Mouse (Mus musculus) heart, embryonic 14.5 days (tissue): ENCODE measurements at regions not wholly inside any gene's neighbourhood (a gene's known extent, or its start where the extent isn't known, plus 50 kb on each side); places are given as distances from the start of the nearest gene placed in this dataset.

Source experiments
- ATAC-seq: fragments of 200-750 bp; cut with Nextera tagmentation; 2 replicates; pipeline ENCODE4 v1.8.0; 2017; ENCODE audit warnings: low read depth, moderate TSS enrichment; ENCODE audit not compliant: insufficient number of reproducible peaks, insufficient read depth, low FRiP score
- H3K27ac ChIP-seq, 2 experiments: fragments of 200-500 bp in 1 of 2; fragments of 300-500 bp in 1 of 2; sonication (generic) in 1 of 2; replicated peaks in 1 of 2; 2 replicates each; pipeline ENCODE4 v1.5.1; 2012 to 2014; ENCODE audit warnings: low read depth in 2 of 2, low read length in 2 of 2, control low read depth in 1 of 2, mild to moderate bottlenecking in 1 of 2, mixed read lengths in 1 of 2; ENCODE audit not compliant: control insufficient read depth in 1 of 2, insufficient read depth in 1 of 2
- H3K27me3 ChIP-seq: fragments of 300-500 bp; sonication (generic); 2 replicates; pipeline ENCODE4 v1.6.1; 2014; ENCODE audit warnings: mild to moderate bottlenecking, low read length, control low read depth; ENCODE audit not compliant: control insufficient read depth, insufficient read depth
- H3K36me3 ChIP-seq: fragments of 300-500 bp; sonication (generic); 2 replicates; pipeline ENCODE4 v1.6.1; 2014; ENCODE audit warnings: mild to moderate bottlenecking, control low read depth, low read length, mixed read lengths; ENCODE audit not compliant: control insufficient read depth, insufficient read depth
- H3K4me1 ChIP-seq, 2 experiments: fragments of 200-500 bp in 1 of 2; fragments of 300-500 bp in 1 of 2; sonication (generic) in 1 of 2; 2 replicates each; pipeline ENCODE4 v1.6.1; 2012 to 2014; ENCODE audit warnings: low read length in 2 of 2, control low read depth in 1 of 2, mixed read lengths in 1 of 2; ENCODE audit not compliant: control insufficient read depth in 2 of 2, insufficient read depth in 2 of 2
- H3K4me2 ChIP-seq: fragments of 300-500 bp; sonication (generic); 2 replicates; pipeline ENCODE4 v1.6.1; 2014; ENCODE audit warnings: mild to moderate bottlenecking, low read length
- H3K4me3 ChIP-seq, 2 experiments: fragments of 200-500 bp in 1 of 2; fragments of 300-500 bp in 1 of 2; sonication (generic) in 1 of 2; 2 replicates each; pipeline ENCODE4 v1.5.1; 2012 to 2014; ENCODE audit warnings: low read length in 2 of 2, mild to moderate bottlenecking in 2 of 2, control low read depth in 1 of 2, low read depth in 1 of 2, moderate library complexity in 1 of 2; ENCODE audit not compliant: control insufficient read depth in 1 of 2, insufficient read depth in 1 of 2
- H3K9ac ChIP-seq: fragments of 300-500 bp; sonication (generic); 2 replicates; pipeline ENCODE4 v1.6.1; 2014; ENCODE audit warnings: mild to moderate bottlenecking, low read length
- H3K9me3 ChIP-seq: fragments of 300-500 bp; sonication (generic); 2 replicates; pipeline ENCODE4 v1.6.1; 2016; ENCODE audit warnings: low read length, control low read depth; ENCODE audit not compliant: control insufficient read depth
- WGBS: fragments of 180-500 bp; shearing (Covaris S2); extraction: QIAGEN DNeasy Blood & Tissue Kit; methylation state at CpG from one replicate; pipeline ENCODE4 v1.1.7; 2014; 5-methylcytosine and 5-hydroxymethylcytosine counted together

DNA sequence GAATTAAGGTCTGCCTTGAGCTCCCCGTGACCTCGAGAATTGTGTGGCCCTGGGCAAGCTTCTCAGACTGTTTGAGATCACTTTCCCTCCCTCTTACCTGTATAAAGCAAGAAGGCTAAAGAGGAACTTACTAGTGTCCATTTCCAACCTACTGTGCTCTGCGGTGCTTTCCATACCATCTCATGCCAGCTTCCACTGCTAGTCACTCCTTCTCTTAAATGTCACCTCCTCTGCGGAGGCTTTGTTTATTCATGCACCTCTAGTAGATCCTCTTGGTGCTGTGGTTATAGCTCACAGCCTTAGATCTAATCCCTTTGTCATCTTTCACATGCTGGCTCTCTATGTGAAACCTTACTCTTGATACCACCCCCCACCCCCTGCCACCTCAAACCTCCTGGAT, 2310.3 kb upstream of the Lrrc6 start:
- Histone ChIP-seq H3K36me3 (no peaks in the 10 kb centered on the region), H3K4me1 (no peaks in the 10 kb centered on the region), H3K9me3 (0 out of 2 replicates have a peak, but pooled peaks cover 3% of the 10 kb centered on the region), H3K9ac (no peak overlapping the region), H3K4me2 (no peak overlapping the region), H3K4me3 (no peak overlapping the region), H3K27me3 (no peaks in the 10 kb centered on the region), H3K27ac (no peak overlapping the region)
- no peak for ATAC-seq
- 74% methylated on average over 4 of the region's 4 CpGs for WGBS

- H3K4me1 ChIP-seq = no peaks in the 10 kb centered on the region
- no peaks in the 10 kb centered on the region for H3K36me3 ChIP-seq
- H3K9ac ChIP-seq = no peak overlapping the region
- ATAC-seq = no peak
- no peaks in the 10 kb centered on the region for H3K27me3 ChIP-seq
- 74% methylated on average over 6 of the region's 6 CpGs for WGBS
- H3K9me3 ChIP-seq = 0 out of 2 replicates have a peak, but pooled peaks cover 3% of the 10 kb centered on the region
- H3K4me3 ChIP-seq = no peak overlapping the region
- H3K4me2 ChIP-seq = no peak overlapping the region
- H3K27ac ChIP-seq = no peak overlapping the region
Observed at GRCm38 (mm10) chr15:68810593-68810992, 2309.9 kb upstream of the Lrrc6 start.

DNA sequence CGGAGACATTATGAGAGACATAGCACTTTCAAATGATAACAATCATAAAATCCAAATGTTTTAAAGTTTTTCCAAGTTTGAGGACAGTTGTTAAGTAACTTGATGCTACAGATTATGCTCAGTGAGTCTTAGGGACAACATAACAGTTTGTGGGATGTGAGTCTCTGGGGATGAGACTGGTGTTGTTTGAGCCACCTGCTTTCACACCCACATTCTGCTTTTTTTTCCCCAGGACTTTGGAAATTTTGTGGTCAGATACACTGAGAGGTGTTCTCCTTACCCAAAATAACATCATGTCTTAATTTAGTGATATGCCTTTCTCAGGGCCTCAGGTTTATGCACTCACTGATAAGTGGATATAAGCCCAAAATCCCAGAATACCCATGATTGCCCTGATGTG, 2307.5 kb upstream of the Lrrc6 start:
- no peak overlapping the region for H3K27ac ChIP-seq
- H3K4me2 ChIP-seq = no peak overlapping the region
- H3K4me1 ChIP-seq = no peaks in the 10 kb centered on the region
- no peak overlapping the region for H3K9ac ChIP-seq
- no peak for ATAC-seq
- 74% methylated on average over 1 of the region's 1 CpGs for WGBS
- no peaks in the 10 kb centered on the region for H3K36me3 ChIP-seq
- no peaks in the 10 kb centered on the region for H3K27me3 ChIP-seq
- no peak overlapping the region for H3K4me3 ChIP-seq
- 0 out of 2 replicates have a peak, but pooled peaks cover 3% of the 10 kb centered on the region for H3K9me3 ChIP-seq

GRCm38 (mm10) chr15:68804254-68804653, 2303.5 kb upstream of the Lrrc6 start:
- no peaks in the 10 kb centered on the region for H3K36me3 ChIP-seq
- H3K9ac ChIP-seq = no peak overlapping the region
- 97% methylated on average over 1 of the region's 1 CpGs for WGBS
- no peaks in the 10 kb centered on the region for H3K4me1 ChIP-seq
- no peak overlapping the region for H3K27ac ChIP-seq
- H3K4me3 ChIP-seq = no peak overlapping the region
- H3K9me3 ChIP-seq = 0 out of 2 replicates have a peak, but pooled peaks cover 3% of the 10 kb centered on the region
- H3K4me2 ChIP-seq = no peak overlapping the region
- no peak for ATAC-seq
- H3K27me3 ChIP-seq = no peaks in the 10 kb centered on the region

GRCm38 (mm10) chr15:68801763-68802162, 2301.1 kb upstream of the Lrrc6 start:
- no peak for ATAC-seq
- Histone ChIP-seq H3K36me3 (no peaks in the 10 kb centered on the region), H3K27ac (no peak overlapping the region), H3K4me1 (no peaks in the 10 kb centered on the region), H3K9ac (no peak overlapping the region), H3K4me3 (no peak overlapping the region), H3K27me3 (no peaks in the 10 kb centered on the region), H3K9me3 (no peaks in the 10 kb centered on the region), H3K4me2 (no peak overlapping the region)
- 60% methylated on average over 4 of the region's 4 CpGs for WGBS

DNA sequence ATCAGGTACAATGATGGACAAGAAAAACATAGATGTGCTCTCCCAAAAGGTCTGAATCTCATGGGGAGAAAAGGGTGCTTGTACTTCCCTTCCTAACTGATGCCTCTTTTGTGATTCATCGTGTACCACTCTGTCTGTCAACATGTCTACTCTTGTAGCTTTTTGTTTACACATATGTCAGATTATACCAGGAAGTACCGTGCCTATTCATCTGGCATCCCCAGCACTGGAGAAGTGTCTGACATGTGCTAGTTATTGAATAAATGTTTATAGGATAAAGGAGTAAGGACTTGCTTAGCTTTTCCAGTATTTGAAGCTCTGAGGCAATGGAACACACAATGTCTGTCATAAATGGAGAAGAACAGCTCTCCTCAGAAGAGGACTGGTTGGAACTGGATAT, 2296.7 kb upstream of the Lrrc6 start:
- Histone ChIP-seq H3K4me2 (no peak overlapping the region), H3K4me3 (no peak overlapping the region), H3K4me1 (no peaks in the 10 kb centered on the region), H3K9me3 (no peaks in the 10 kb centered on the region), H3K36me3 (no peaks in the 10 kb centered on the region), H3K9ac (no peak overlapping the region), H3K27me3 (no peaks in the 10 kb centered on the region), H3K27ac (no peak overlapping the region)
- ATAC-seq = no peak
- WGBS = 54% methylated on average over 2 of the region's 2 CpGs

DNA sequence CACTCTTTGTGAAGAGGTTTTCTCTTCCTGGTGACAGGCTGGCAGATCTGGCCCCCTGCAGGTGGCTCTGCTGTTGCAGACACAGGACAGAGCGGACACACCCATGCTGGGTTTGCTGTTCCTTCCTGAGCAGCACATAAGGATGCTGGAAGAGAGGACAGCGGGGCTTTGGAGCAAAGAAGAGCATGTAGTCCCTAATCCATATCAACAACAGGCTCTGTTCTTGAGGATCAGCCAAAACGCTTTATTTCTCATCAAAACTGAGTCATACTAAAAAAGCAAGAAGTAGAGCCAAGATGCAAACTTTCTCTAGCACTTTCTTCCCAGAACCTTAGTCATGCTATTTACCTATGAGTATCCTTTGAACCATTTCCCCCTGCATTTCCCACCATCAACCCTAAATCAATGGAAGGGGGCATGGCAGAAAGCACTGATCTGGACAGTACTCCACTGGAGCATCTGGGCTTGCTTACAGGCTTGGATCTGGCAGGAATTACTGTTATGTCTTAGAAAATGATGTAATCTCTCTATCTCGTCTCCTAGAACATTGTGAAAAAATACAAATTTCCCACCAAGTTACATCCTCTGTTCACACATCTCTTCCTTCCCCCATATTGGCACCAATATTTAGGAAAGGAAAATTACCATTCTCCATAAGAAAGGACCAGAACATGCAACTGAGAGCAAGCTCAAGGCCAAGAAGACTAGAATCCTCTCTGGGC, 2294.7 kb upstream of the Lrrc6 start:
- 58% methylated on average over 4 of the region's 4 CpGs for WGBS
- no peak for ATAC-seq
- no peak overlapping the region for H3K4me3 ChIP-seq
- H3K9ac ChIP-seq = no peak overlapping the region
- H3K36me3 ChIP-seq = no peaks in the 10 kb centered on the region
- no peaks in the 10 kb centered on the region for H3K27me3 ChIP-seq
- H3K4me2 ChIP-seq = no peak overlapping the region
- H3K9me3 ChIP-seq = no peaks in the 10 kb centered on the region
- no peaks in the 10 kb centered on the region for H3K4me1 ChIP-seq
- H3K27ac ChIP-seq = no peak overlapping the region

- H3K27me3 ChIP-seq = no peaks in the 10 kb centered on the region
- WGBS = 71% methylated on average over 1 of the region's 1 CpGs
- H3K9me3 ChIP-seq = no peaks in the 10 kb centered on the region
- no peak overlapping the region for H3K9ac ChIP-seq
- no peak overlapping the region for H3K27ac ChIP-seq
- peaks cover 0 to 9% of the 10 kb centered on the region in 2 experiments; a peak in 2 of 4 replicates for H3K4me1 ChIP-seq
- no peak overlapping the region for H3K4me2 ChIP-seq
- H3K4me3 ChIP-seq = no peak overlapping the region
- ATAC-seq = no peak
- H3K36me3 ChIP-seq = no peaks in the 10 kb centered on the region
Observed at GRCm38 (mm10) chr15:68759948-68760347, 2259.2 kb upstream of the Lrrc6 start.
